In the genomic region with DNA sequence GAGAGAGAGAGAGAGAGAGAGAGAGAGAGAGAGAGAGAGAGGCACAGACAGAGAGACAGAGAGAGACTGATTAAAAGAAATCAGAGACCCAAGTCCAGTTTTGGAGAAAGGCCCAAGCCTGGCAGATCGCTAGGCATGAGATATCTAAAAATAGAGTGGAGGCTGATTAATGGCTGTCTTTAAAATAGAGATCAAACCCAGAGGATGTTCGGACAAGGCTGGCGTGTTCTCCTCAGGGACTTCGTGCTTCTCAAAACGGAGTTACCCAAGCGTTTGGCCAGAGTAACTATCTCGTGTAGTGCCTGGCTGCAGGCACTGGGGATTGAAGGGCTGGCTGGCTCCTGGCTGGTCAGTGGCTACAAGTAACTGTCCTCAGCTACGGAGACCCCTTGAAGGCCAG, we compare ENCODE assay signal across 16 mouse cellular contexts.
DNase-seq lines count a peak whose midpoint lies in the region; ATAC-seq and TF ChIP-seq lines count a peak whose summit lies in the region.
"Had no signal": no experiment of that assay in that cellular context is flagged by ENCODE, and none has a peak within 500 bp of the region (broad histone marks: within the 10 kb centered on the region; RNA-seq: fewer than 3 reads in every experiment).

No protein-coding gene starts in this region.

- DNase-seq in heart, adult 18-20 months: peak; percentile 59 to 60
- DNase-seq in heart, postnatal 25 days (ENCODE audit: low spot score): no peak
- DNase-seq in adrenal gland, adult 8-10 months: peak; percentile 68
- DNase-seq in gastrocnemius, adult 2 months: peak; percentile 82
- no peak for DNase-seq in urinary bladder, adult 2 months (ENCODE audit: low spot score)
- no peak for DNase-seq in testis, postnatal 10 days (ENCODE audit: low spot score)
- DNase-seq: cerebellum, adult 2 months; kidney, postnatal 14 days; spleen, adult 18-20 months had no signal

- H3K4me1 ChIP-seq in heart, embryonic 15.5 days (replicated peaks): peaks cover 7% of the 10 kb centered on the region; the same call in 1 of the 2 replicates
- H3K4me1 ChIP-seq: liver, embryonic 15.5 days had no signal

- intact Hi-C loops in heart, postnatal 25 days (cut with DNase I): no loop called here
- intact Hi-C loops in gastrocnemius, adult 2 months (cut with DNase I): loop anchor here (5.0 kb wide), 1 partner anchor 63 kb away; no protein-coding TSS in a partner anchor

- H3K27me3 ChIP-seq in heart, embryonic 15.5 days: no peaks in the 10 kb centered on the region; the same call in 1 of the 2 replicates
- H3K27me3 ChIP-seq: hindbrain, embryonic 13.5 days; liver, embryonic 15.5 days had no signal

- H3K4me2 ChIP-seq in heart, embryonic 15.5 days: no peak overlapping the region
- H3K4me2 ChIP-seq: hindbrain, embryonic 13.5 days; liver, embryonic 15.5 days had no signal

- no peaks in the 10 kb centered on the region for H3K9me3 ChIP-seq in heart, embryonic 15.5 days (replicated peaks)
- H3K9me3 ChIP-seq: hindbrain, embryonic 13.5 days; liver, embryonic 15.5 days had no signal

- H3K9ac ChIP-seq in heart, embryonic 15.5 days: no peak overlapping the region
- H3K9ac ChIP-seq: hindbrain, embryonic 13.5 days; liver, embryonic 15.5 days had no signal

- no peaks in the 10 kb centered on the region for H3K36me3 ChIP-seq in heart, embryonic 15.5 days
- H3K36me3 ChIP-seq: hindbrain, embryonic 13.5 days; liver, embryonic 15.5 days had no signal

- peak overlapping the region; percentile 72 for H3K27ac ChIP-seq in gastrocnemius, adult 2 months
- H3K27ac ChIP-seq in heart, embryonic 15.5 days: peak overlapping the region; percentile 23
- H3K27ac ChIP-seq: hindbrain, embryonic 13.5 days; liver, embryonic 15.5 days; stomach, postnatal 0 days had no signal

- ATAC-seq in heart, embryonic 15.5 days (replicated peaks; ENCODE audit: insufficient number of reproducible peaks, insufficient read depth, low FRiP score, low read depth): no peak
- ATAC-seq: intestine, postnatal 0 days; midbrain, embryonic 16.5 days had no signal

- no peak for TF ChIP-seq CTCF in gastrocnemius, adult 2 months (IDR thresholded peaks at IDR 0.05)

- WGBS in heart, embryonic 15.5 days: 31% methylated on average over 8 of the region's 8 CpGs

- no peak overlapping the region for H3K4me3 ChIP-seq in gastrocnemius, adult 2 months
- no peak overlapping the region for H3K4me3 ChIP-seq in heart, embryonic 15.5 days
- H3K4me3 ChIP-seq: erythroblast, embryonic 14.5 days; hindbrain, embryonic 13.5 days; liver, embryonic 15.5 days had no signal

Comparison
In these comparisons a context has a peak if more than half of its experiments do, and no peak if none do; other contexts are left out.
1. DNase-seq: peak in heart, adult 18-20 months (2 of 2), adrenal gland, adult 8-10 months (single experiment) and gastrocnemius, adult 2 months (single experiment); none in heart, postnatal 25 days (single experiment), urinary bladder, adult 2 months (single experiment) and testis, postnatal 10 days (single experiment).